Mouse (Mus musculus): ENCODE measurements around the gene Tnni2. TPM values are rescaled to one million over a fixed set of nuclear protein-coding genes. Genes with fewer than 3 reads are reported as not detected.

Gene Tnni2
- polyA plus RNA-seq, 1 experiment from 2014 or later = 50.6 TPM

DNA sequence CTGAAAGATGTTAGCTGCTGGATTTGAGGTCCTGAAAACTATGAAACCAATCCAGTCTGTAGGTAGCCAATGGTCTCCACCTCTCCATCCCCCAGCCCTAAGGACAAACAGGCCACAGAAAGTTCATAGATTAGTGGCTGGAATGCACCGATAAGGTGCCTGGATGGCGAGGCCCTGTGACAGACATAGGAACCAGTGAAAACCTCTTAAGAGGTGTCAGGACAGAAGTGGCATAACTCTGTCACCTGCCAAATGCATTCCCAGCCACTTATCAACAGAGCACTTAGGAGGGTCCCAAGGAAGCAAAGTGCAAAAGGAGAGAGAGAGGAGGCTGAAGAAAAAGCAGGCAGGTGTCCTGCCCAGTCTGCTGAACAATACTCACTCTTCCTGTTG is 17.7 kb downstream of the Tnni2 start:
- peaks cover 80% of the 10 kb centered on the region for H3K4me1 ChIP-seq (replicated peaks)
- peak; percentile 47 for ATAC-seq (ENCODE audit: insufficient number of reproducible peaks, low FRiP score)

GRCm38 (mm10) chr7:142460636-142461077 is 19.0 kb downstream of the Tnni2 start, which contains the start of gene Lsp1:
Gene Lsp1 (plus strand): TSS chr7:142460809.
- no peak for ATAC-seq (ENCODE audit: insufficient number of reproducible peaks, low FRiP score)

More for the DNA sequence above, 17.7 kb downstream of the Tnni2 start:
- Histone ChIP-seq H3K27ac (ENCODE audit: poor library complexity, severe bottlenecking) (peak overlapping the region; percentile 95), H3K4me3 (no peak overlapping the region), H3K36me3 (no peaks in the 10 kb centered on the region), H3K9me3 (replicated peaks) (no peaks in the 10 kb centered on the region), H3K9ac (no peak overlapping the region), H3K27me3 (replicated peaks) (no peaks in the 10 kb centered on the region), H3K4me2 (no peak overlapping the region)
- 7% methylated on average over 2 of the region's 2 CpGs for WGBS

GRCm38 (mm10) chr7:142461446-142461845 is 19.8 kb downstream of the Tnni2 start:
- WGBS = 88% methylated on average over 2 of the region's 2 CpGs
- H3K4me1 ChIP-seq (replicated peaks) = peaks cover 62% of the 10 kb centered on the region
- H3K9ac ChIP-seq = no peak overlapping the region
- no peaks in the 10 kb centered on the region for H3K9me3 ChIP-seq (replicated peaks)
- no peaks in the 10 kb centered on the region for H3K36me3 ChIP-seq
- H3K4me3 ChIP-seq = no peak overlapping the region
- ATAC-seq (ENCODE audit: insufficient number of reproducible peaks, low FRiP score) = no peak
- H3K4me2 ChIP-seq = no peak overlapping the region
- no peak overlapping the region for H3K27ac ChIP-seq (ENCODE audit: poor library complexity, severe bottlenecking)
- no peaks in the 10 kb centered on the region for H3K27me3 ChIP-seq (replicated peaks)

More at GRCm38 (mm10) chr7:142460636-142461077, 19.0 kb downstream of the Tnni2 start, which contains the start of gene Lsp1:
- H3K4me3 ChIP-seq = no peak within 1 kb of the TSS
- no peaks in the 10 kb centered on the region for H3K36me3 ChIP-seq
- WGBS = 92% methylated on average over 7 of the region's 7 CpGs
- no peaks in the 10 kb centered on the region for H3K27me3 ChIP-seq (replicated peaks)
- H3K27ac ChIP-seq (ENCODE audit: poor library complexity, severe bottlenecking) = peak within 1 kb of the TSS; percentile 95
- H3K4me2 ChIP-seq = no peak within 1 kb of the TSS
- no peaks in the 10 kb centered on the region for H3K9me3 ChIP-seq (replicated peaks)
- no peak within 1 kb of the TSS for H3K9ac ChIP-seq
- peaks cover 70% of the 10 kb centered on the region for H3K4me1 ChIP-seq (replicated peaks)

DNA sequence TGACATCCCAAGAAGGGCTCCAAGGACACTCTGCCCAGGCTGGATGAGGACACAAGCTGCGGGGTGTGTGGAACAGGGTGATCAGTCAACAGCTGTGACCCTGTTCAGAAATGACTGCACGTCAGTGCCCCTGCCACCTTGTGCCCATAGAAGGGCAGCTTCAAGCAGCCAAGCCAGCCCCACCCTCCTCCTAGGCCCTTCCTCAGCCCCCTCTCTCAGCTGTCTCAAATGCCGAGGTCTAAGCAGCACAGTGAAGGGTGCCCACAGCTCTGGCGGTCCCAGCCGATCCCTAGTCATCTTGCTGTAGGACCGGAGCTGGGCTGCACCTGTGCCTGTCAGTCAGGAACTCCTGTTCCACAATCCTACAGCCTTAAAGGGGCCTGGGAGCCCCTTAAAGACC is 20.6 kb downstream of the Tnni2 start:
- no peaks in the 10 kb centered on the region for H3K27me3 ChIP-seq (replicated peaks)
- no peak for ATAC-seq (ENCODE audit: insufficient number of reproducible peaks, low FRiP score)
- 0 out of 2 replicates have a peak overlapping the region, but pooled peaks have one; percentile 5 for H3K9ac ChIP-seq
- no peaks in the 10 kb centered on the region for H3K36me3 ChIP-seq
- H3K27ac ChIP-seq (ENCODE audit: poor library complexity, severe bottlenecking) = no peak overlapping the region
- no peaks in the 10 kb centered on the region for H3K9me3 ChIP-seq (replicated peaks)
- H3K4me3 ChIP-seq = no peak overlapping the region
- no peak overlapping the region for H3K4me2 ChIP-seq
- WGBS = 79% methylated on average over 6 of the region's 6 CpGs
- peaks cover 54% of the 10 kb centered on the region for H3K4me1 ChIP-seq (replicated peaks)

DNA sequence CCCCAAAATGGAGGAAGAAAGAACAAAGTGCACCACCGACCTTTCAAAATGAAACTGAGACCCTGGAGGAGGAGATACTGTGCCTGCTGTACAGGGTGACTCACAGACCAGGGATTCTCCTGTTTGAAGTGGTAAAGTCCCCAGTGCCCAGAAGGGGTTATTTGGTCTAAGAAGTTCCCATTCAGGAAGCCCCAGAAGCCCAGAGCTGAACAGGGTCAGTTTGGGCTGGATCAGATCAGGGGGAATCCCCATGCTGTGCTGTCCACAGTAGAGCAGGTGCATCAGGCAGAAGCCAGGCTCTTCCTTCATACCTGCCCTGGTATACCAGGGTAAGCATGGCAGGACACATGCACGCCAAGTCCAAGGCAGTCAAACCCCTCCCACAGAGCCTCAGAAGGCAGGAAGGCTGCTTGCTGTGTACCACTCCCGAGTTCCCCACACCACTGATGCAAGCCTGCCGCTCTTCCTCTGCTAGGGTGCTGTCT is 21.0 kb downstream of the Tnni2 start:
- Histone ChIP-seq H3K36me3 (no peaks in the 10 kb centered on the region), H3K4me1 (replicated peaks) (peaks cover 50% of the 10 kb centered on the region), H3K27ac (ENCODE audit: poor library complexity, severe bottlenecking) (no peak overlapping the region), H3K4me3 (no peak overlapping the region), H3K9ac (0 out of 2 replicates have a peak overlapping the region, but pooled peaks have one; percentile 5), H3K9me3 (replicated peaks) (no peaks in the 10 kb centered on the region), H3K4me2 (no peak overlapping the region), H3K27me3 (replicated peaks) (no peaks in the 10 kb centered on the region)
- 69% methylated on average over 4 of the region's 4 CpGs for WGBS
- no peak for ATAC-seq (ENCODE audit: insufficient number of reproducible peaks, low FRiP score)

- no peak overlapping the region for H3K4me2 ChIP-seq
- H3K9me3 ChIP-seq (replicated peaks) = no peaks in the 10 kb centered on the region
- peak overlapping the region; percentile 32; the same call in 1 of the 2 replicates for H3K9ac ChIP-seq
- H3K27ac ChIP-seq (ENCODE audit: poor library complexity, severe bottlenecking) = peak overlapping the region; percentile 77
- no peaks in the 10 kb centered on the region for H3K27me3 ChIP-seq (replicated peaks)
- ATAC-seq (ENCODE audit: insufficient number of reproducible peaks, low FRiP score) = no peak
- peaks cover 47% of the 10 kb centered on the region for H3K4me1 ChIP-seq (replicated peaks)
- WGBS = 67% methylated on average over 7 of the region's 7 CpGs
- no peaks in the 10 kb centered on the region for H3K36me3 ChIP-seq
- no peak overlapping the region for H3K4me3 ChIP-seq
These were observed 28.6 kb downstream of the Tnni2 start for GRCm38 (mm10) chr7:142470171-142470691.

- 12% methylated on average over 4 of the region's 4 CpGs for WGBS
- peak overlapping the region; percentile 50 for H3K9ac ChIP-seq
- peak; percentile 66; the same call in 1 of the 2 replicates for ATAC-seq (ENCODE audit: insufficient number of reproducible peaks, low FRiP score)
These were observed 29.3 kb downstream of the Tnni2 start for GRCm38 (mm10) chr7:142470808-142471413.

DNA sequence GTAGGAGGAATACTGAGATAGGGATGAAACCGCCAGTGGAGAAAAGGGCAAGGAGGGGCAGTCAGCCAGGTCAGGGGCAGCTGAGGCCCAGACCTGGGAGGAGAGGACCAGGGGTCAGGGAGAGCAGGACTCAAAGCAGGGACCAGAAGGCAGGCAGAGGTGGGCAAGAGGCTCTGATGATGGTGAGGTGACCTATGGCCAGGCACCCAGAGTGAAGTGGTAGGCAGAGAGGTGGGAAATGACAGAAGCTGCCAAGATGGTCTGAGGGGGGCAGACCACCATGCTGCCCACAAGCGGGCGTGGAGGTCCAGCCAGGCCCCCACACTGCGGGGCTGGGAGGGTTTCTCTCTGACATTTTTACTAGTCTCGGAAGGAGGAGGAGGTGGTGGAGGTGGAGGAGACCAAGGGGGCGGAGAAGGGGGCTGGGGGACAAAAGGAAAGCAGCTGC is 29.8 kb downstream of the Tnni2 start:
- Histone ChIP-seq H3K27me3 (replicated peaks) (no peaks in the 10 kb centered on the region), H3K36me3 (no peaks in the 10 kb centered on the region), H3K4me1 (replicated peaks) (peaks cover 59% of the 10 kb centered on the region), H3K9ac (peak overlapping the region; percentile 50), H3K27ac (ENCODE audit: poor library complexity, severe bottlenecking) (peak overlapping the region; percentile 77), H3K4me3 (no peak overlapping the region), H3K4me2 (peak overlapping the region; percentile 47), H3K9me3 (replicated peaks) (no peaks in the 10 kb centered on the region)
- peak; percentile 36; the same call in 1 of the 2 replicates for ATAC-seq (ENCODE audit: insufficient number of reproducible peaks, low FRiP score)
- 44% methylated on average over 6 of the region's 6 CpGs for WGBS

More at GRCm38 (mm10) chr7:142470808-142471413, 29.3 kb downstream of the Tnni2 start:
- H3K36me3 ChIP-seq = no peaks in the 10 kb centered on the region
- peaks cover 53% of the 10 kb centered on the region for H3K4me1 ChIP-seq (replicated peaks)
- H3K27me3 ChIP-seq (replicated peaks) = no peaks in the 10 kb centered on the region
- H3K4me2 ChIP-seq = no peak overlapping the region
- H3K9me3 ChIP-seq (replicated peaks) = no peaks in the 10 kb centered on the region
- H3K4me3 ChIP-seq = no peak overlapping the region
- H3K27ac ChIP-seq (ENCODE audit: poor library complexity, severe bottlenecking) = peak overlapping the region; percentile 77

DNA sequence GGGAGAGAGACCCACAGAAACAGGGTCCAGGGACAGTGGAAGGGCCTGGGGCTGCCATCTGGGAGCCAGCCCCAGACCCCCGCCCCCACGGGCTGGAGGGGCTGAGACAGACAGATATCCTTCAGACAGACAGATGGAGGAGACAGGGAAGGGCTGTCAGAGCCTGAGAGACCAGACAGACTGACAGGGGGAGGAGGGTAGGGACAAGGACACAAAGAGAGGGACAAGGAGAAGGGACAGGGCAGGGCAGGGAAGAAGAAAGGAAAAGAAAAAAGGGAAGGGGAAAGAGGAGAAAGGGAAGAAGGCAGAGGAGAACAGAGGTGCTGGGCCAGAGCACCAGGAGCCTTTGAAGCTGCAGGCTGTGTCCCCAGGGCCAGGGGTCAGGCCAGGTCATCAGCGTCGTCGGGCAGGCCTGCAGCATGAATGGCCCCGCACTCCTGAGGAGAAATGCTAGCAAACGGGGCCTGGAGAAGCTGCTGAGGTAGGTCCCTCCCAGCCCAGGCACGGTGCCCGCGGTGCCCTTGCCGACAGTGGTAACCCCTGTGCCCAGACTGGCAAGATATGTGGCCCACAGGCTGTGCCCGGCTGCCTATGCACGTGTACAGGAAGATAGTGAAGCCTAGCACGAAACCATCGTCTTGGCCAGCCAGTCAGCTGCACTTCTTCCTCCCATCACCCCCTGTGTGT is 30.4 kb downstream of the Tnni2 start:
- Histone ChIP-seq H3K4me3 (peak overlapping the region; percentile 11), H3K27me3 (replicated peaks) (no peaks in the 10 kb centered on the region)
- WGBS = 35% methylated on average over 15 of the region's 15 CpGs

DNA sequence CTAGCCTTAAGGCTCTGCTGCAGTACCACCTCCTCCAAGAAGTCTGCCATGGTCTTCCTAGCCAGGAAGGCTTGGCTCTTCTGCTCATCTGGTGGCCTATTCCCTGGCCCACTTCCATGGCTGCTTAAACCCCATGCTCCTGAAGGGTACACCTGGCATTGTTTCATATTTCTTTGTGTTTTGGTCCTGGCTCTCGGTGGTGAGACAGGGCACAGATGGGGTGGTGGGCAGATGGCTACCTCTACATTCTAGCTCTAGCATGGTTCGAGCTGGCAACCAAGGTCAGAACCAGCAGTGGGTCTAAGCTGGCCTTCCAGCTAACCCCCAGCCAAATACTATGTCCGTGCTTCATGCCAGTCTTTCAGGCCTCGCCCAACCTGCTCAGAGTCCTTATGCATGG is 31.3 kb downstream of the Tnni2 start:
- no peaks in the 10 kb centered on the region for H3K27me3 ChIP-seq (replicated peaks)
- no peaks in the 10 kb centered on the region for H3K9me3 ChIP-seq (replicated peaks)
- peak overlapping the region; percentile 50; the same call in 1 of the 2 replicates for H3K9ac ChIP-seq
- H3K4me1 ChIP-seq (replicated peaks) = peaks cover 64% of the 10 kb centered on the region
- 88% methylated on average over 4 of the region's 4 CpGs for WGBS
- peak overlapping the region; percentile 47 for H3K4me2 ChIP-seq
- peak overlapping the region; percentile 77 for H3K27ac ChIP-seq (ENCODE audit: poor library complexity, severe bottlenecking)
- H3K4me3 ChIP-seq = peak overlapping the region; percentile 11; the same call in 1 of the 2 replicates
- no peaks in the 10 kb centered on the region for H3K36me3 ChIP-seq
- ATAC-seq (ENCODE audit: insufficient number of reproducible peaks, low FRiP score) = no peak

More for the DNA sequence above, 30.4 kb downstream of the Tnni2 start:
- peak overlapping the region; percentile 77 for H3K27ac ChIP-seq (ENCODE audit: poor library complexity, severe bottlenecking)
- H3K4me1 ChIP-seq (replicated peaks) = peaks cover 63% of the 10 kb centered on the region
- H3K9me3 ChIP-seq (replicated peaks) = no peaks in the 10 kb centered on the region
- ATAC-seq (ENCODE audit: insufficient number of reproducible peaks, low FRiP score) = peak; percentile 23; the same call in 1 of the 2 replicates
- peak overlapping the region; percentile 50 for H3K9ac ChIP-seq
- H3K36me3 ChIP-seq = no peaks in the 10 kb centered on the region
- H3K4me2 ChIP-seq = peak overlapping the region; percentile 47

GRCm38 (mm10) chr7:142473476-142473875 is 31.9 kb downstream of the Tnni2 start:
- WGBS = 78% methylated on average over 2 of the region's 2 CpGs
- Histone ChIP-seq H3K27me3 (replicated peaks) (no peaks in the 10 kb centered on the region), H3K4me3 (no peak overlapping the region), H3K4me2 (peak overlapping the region; percentile 47; the same call in 1 of the 2 replicates), H3K27ac (ENCODE audit: poor library complexity, severe bottlenecking) (no peak overlapping the region), H3K9me3 (replicated peaks) (no peaks in the 10 kb centered on the region), H3K36me3 (no peaks in the 10 kb centered on the region), H3K4me1 (replicated peaks) (peaks cover 70% of the 10 kb centered on the region), H3K9ac (0 out of 2 replicates have a peak overlapping the region, but pooled peaks have one; percentile 50)
- no peak for ATAC-seq (ENCODE audit: insufficient number of reproducible peaks, low FRiP score)

Data from heart, embryonic 12.5 days (tissue).